In the genomic region with DNA sequence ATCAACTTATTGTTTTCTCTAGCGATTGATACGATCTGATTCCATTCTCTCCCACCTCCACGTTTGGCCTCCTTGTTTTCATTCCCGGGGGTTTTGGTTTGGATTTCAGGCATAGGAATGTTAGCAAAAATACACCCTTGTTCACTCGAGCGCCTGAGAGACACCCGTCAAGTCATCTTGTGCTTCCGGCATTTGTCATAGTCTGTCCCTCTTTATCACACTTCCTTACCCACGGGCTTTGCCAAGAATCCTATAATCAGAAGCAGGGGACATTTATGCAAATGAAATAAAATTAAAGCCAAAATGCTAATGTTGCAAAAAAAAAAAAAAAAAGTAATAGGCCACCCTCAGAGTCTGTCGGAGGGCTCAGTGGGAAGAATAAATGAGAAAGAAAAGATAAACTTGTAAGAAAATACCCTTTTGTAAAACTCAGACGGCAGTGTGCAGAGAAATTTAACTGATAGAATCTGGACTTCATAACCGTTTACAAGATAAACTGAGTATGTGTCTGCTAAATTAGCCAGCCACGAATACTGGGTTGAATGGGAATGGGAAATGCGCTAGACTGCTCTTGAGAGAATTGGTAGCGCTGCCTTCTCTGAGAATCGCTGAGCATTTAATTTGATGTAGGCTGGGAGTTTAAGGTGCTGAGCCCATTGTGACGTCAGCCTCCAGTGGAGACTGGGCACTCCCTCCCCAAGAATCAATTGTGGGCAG, we compare ENCODE assay signal across 12 mouse cellular contexts.
DNase-seq lines count a peak whose midpoint lies in the region; ATAC-seq and TF ChIP-seq lines count a peak whose summit lies in the region.
"Had no signal": no experiment of that assay in that cellular context is flagged by ENCODE, and none has a peak within 500 bp of the region (broad histone marks: within the 10 kb centered on the region; RNA-seq: fewer than 3 reads in every experiment).

No protein-coding gene starts in this region.

- H3K4me3 ChIP-seq in kidney, embryonic 14.5 days (ENCODE audit: low read length) = no peak overlapping the region
- no peak overlapping the region for H3K4me3 ChIP-seq in embryonic fibroblast, embryonic 13.5 days (ENCODE audit: insufficient read depth, low read length)
- no peak overlapping the region for H3K4me3 ChIP-seq in heart, embryonic 11.5 days (ENCODE audit: low read depth, low read length)
- H3K4me3 ChIP-seq in lung, postnatal 0 days (ENCODE audit: low read depth, low read length) = no peak overlapping the region
- H3K4me3 ChIP-seq: limb, embryonic 13.5 days; myocyte had no signal

- TF ChIP-seq EP300 in lung, postnatal 0 days (IDR thresholded peaks at IDR 0.05) = peak; percentile 75; the same call in 1 of the 2 replicates

- no peaks in the 10 kb centered on the region for H3K27me3 ChIP-seq in kidney, embryonic 14.5 days (ENCODE audit: control insufficient read depth, insufficient read depth, low read length)
- no peaks in the 10 kb centered on the region for H3K27me3 ChIP-seq in heart, embryonic 11.5 days (ENCODE audit: control insufficient read depth, insufficient read depth, low read length)
- H3K27me3 ChIP-seq in lung, postnatal 0 days (replicated peaks; ENCODE audit: insufficient read depth, low read length) = no peaks in the 10 kb centered on the region
- H3K27me3 ChIP-seq: limb, embryonic 13.5 days had no signal

- H3K36me3 ChIP-seq in kidney, embryonic 14.5 days (ENCODE audit: control insufficient read depth, insufficient read depth, low read length) = no peaks in the 10 kb centered on the region
- H3K36me3 ChIP-seq in heart, embryonic 11.5 days (ENCODE audit: control insufficient read depth, insufficient read depth, low read length) = no peaks in the 10 kb centered on the region
- H3K36me3 ChIP-seq in lung, postnatal 0 days (ENCODE audit: insufficient read depth, low read length) = no peaks in the 10 kb centered on the region
- H3K36me3 ChIP-seq: limb, embryonic 13.5 days had no signal

- TF ChIP-seq CTCF in embryonic fibroblast, embryonic 13.5 days (IDR thresholded peaks at IDR 0.05; ENCODE audit: borderline replicate concordance, insufficient read depth, low read length) = no peak
- TF ChIP-seq CTCF in lung, postnatal 0 days (IDR thresholded peaks at IDR 0.05) = no peak

- WGBS in kidney, embryonic 14.5 days = 47% methylated on average over 17 of the region's 17 CpGs
- WGBS in heart, embryonic 11.5 days (ENCODE audit: insufficient replicate concordance) = 66% methylated on average over 17 of the region's 17 CpGs
- 32% methylated on average over 17 of the region's 17 CpGs for WGBS in lung, postnatal 0 days

- H3K4me1 ChIP-seq in kidney, embryonic 14.5 days (ENCODE audit: control insufficient read depth, insufficient read depth, low read length) = peaks cover 49% of the 10 kb centered on the region
- peaks cover 31% of the 10 kb centered on the region for H3K4me1 ChIP-seq in embryonic fibroblast, embryonic 13.5 days (ENCODE audit: control insufficient read depth, insufficient read depth, low read length)
- peaks cover 19% of the 10 kb centered on the region for H3K4me1 ChIP-seq in heart, embryonic 11.5 days (ENCODE audit: control insufficient read depth, insufficient read depth, low read length)
- H3K4me1 ChIP-seq in lung, postnatal 0 days (ENCODE audit: insufficient read depth, low read depth, low read length) = peaks cover 19% of the 10 kb centered on the region; the same call in 1 of the 2 replicates

- no peaks in the 10 kb centered on the region for H3K9me3 ChIP-seq in kidney, embryonic 14.5 days (ENCODE audit: control insufficient read depth, low read length)
- no peaks in the 10 kb centered on the region for H3K9me3 ChIP-seq in heart, embryonic 11.5 days (replicated peaks; ENCODE audit: control insufficient read depth, low read length)
- no peaks in the 10 kb centered on the region for H3K9me3 ChIP-seq in lung, postnatal 0 days (ENCODE audit: low read length)
- H3K9me3 ChIP-seq: limb, embryonic 13.5 days had no signal

- ATAC-seq in kidney, embryonic 14.5 days (ENCODE audit: low FRiP score, low TSS enrichment) = no peak
- no peak for ATAC-seq in heart, embryonic 11.5 days (replicated peaks; ENCODE audit: insufficient number of reproducible peaks, low FRiP score, low TSS enrichment)
- ATAC-seq in lung, postnatal 0 days = no peak

- no peak for TF ChIP-seq POLR2A in embryonic fibroblast, embryonic 13.5 days (IDR thresholded peaks at IDR 0.05; ENCODE audit: low read depth, low read length)

- no peak overlapping the region for H3K9ac ChIP-seq in kidney, embryonic 14.5 days (ENCODE audit: low read depth, low read length)
- H3K9ac ChIP-seq in heart, embryonic 11.5 days (ENCODE audit: low read depth, low read length) = no peak overlapping the region
- no peak overlapping the region for H3K9ac ChIP-seq in lung, postnatal 0 days (replicated peaks; ENCODE audit: low read depth)
- H3K9ac ChIP-seq: limb, embryonic 13.5 days had no signal

- no peak overlapping the region for H3K4me2 ChIP-seq in kidney, embryonic 14.5 days (replicated peaks; ENCODE audit: low read depth, low read length)
- H3K4me2 ChIP-seq in heart, embryonic 11.5 days = no peak overlapping the region
- no peak overlapping the region for H3K4me2 ChIP-seq in lung, postnatal 0 days (replicated peaks; ENCODE audit: low read depth, low read length)
- H3K4me2 ChIP-seq: limb, embryonic 13.5 days had no signal

- peak overlapping the region; percentile 4; the same call in 1 of the 2 replicates for H3K27ac ChIP-seq in kidney, embryonic 14.5 days (ENCODE audit: low read depth, low read length)
- H3K27ac ChIP-seq in embryonic fibroblast, embryonic 13.5 days (ENCODE audit: insufficient read depth, low read length) = peak overlapping the region; percentile 63
- H3K27ac ChIP-seq in heart, embryonic 11.5 days (ENCODE audit: low read depth, low read length) = peak overlapping the region; percentile 35; the same call in 1 of the 2 replicates
- H3K27ac ChIP-seq in lung, postnatal 0 days (ENCODE audit: low read length) = peak overlapping the region; percentile 79
- H3K27ac ChIP-seq: limb, embryonic 13.5 days had no signal

- no peak for DNase-seq in kidney, postnatal 25 days
- DNase-seq in lung, postnatal 0 days (ENCODE audit: low spot score) = peak; percentile 66
- no peak for DNase-seq in adrenal gland, postnatal 14 days
- no peak for DNase-seq in B cell, adult 2 months
- DNase-seq: adrenal gland, adult 8-10 months; kidney, adult 18-20 months; thymus, postnatal 4 days had no signal

Comparison
In these comparisons a context has a peak if more than half of its experiments do, and no peak if none do; other contexts are left out.
1. H3K27ac ChIP-seq: peak in every context shown above with its lines; median percentile 79 in lung, postnatal 0 days; 63 in embryonic fibroblast, embryonic 13.5 days; 35 in heart, embryonic 11.5 days; 4 in kidney, embryonic 14.5 days.